Mouse (Mus musculus): ENCODE measurements around the gene Fcho2.

GRCm38 (mm10) chr13:98738213-98738612, 77.0 kb downstream of the Fcho2 start:
- TF ChIP-seq HCFC1 (IDR thresholded peaks at IDR 0.05; ENCODE audit: borderline replicate concordance, insufficient read depth, low read length) (no peak), CHD2 (IDR thresholded peaks at IDR 0.05; ENCODE audit: low read depth, low read length) (no peak), ZC3H11A (IDR thresholded peaks at IDR 0.05; ENCODE audit: borderline replicate concordance, low read depth, low read length) (no peak), MAFK (IDR thresholded peaks at IDR 0.05; ENCODE audit: insufficient read depth, low read depth, low read length) (no peak)

Measured in ES-E14 (cell line).